Mouse (Mus musculus): ENCODE measurements around the gene Ccndbp1.
"Not testable (repeated sequence)": the region's sequence is repeated elsewhere in the genome, so short reads cannot be mapped to it uniquely, and the experiment has no call there.

The Ccndbp1 gene

GRCm38 (mm10) chr2:121007925-121008663, at the start of gene Ccndbp1:
Ccndbp1 (plus strand) TSS chr2:121008403.
- DNase-seq = peak; percentile 95

DNA sequence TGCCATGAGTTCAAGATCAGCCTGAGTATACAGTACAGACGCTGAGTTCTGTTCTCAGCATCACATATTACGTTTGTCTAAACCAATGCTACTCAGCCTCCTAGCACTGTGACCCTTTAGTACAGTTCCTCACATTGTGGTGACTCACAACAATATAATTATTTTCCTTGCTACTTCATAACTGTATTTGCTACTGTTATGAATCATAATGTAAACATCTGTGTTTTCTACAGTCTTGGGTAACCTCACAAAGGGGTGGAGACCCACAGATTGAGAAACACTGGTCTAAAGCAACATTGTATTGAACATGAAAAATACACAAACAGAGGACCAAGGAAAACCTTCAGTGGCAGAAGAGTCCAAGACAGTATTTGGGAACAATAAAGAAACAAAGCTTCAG, 48.8 kb upstream of the Ccndbp1 start:
- DNase-seq = no peak

GRCm38 (mm10) chr2:120959827-120960226, 48.4 kb upstream of the Ccndbp1 start:
- DNase-seq = no peak

DNA sequence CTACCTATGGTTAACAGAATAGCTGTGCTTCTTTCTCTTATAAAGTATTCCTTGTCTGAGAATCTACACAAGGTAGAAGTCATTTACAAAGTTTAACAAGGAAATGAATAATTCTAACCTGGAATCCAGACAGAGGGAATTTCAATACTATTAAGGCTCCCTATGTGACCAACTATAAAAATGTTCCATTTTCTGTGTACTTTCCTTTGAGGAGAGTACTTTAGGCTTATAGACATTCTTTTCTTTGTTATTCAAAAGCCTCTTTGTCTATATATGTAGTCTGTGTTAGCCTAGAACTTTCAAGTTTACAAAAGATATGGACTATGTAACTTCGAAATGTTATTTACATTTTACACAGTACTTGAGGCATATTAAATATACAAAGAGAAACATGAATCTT, 47.9 kb upstream of the Ccndbp1 start:
- DNase-seq = no peak

- no peak for DNase-seq
These were observed 45.1 kb upstream of the Ccndbp1 start for GRCm38 (mm10) chr2:120963110-120963509.

GRCm38 (mm10) chr2:120965486-120965885, 42.7 kb upstream of the Ccndbp1 start:
- no peak for DNase-seq

DNA sequence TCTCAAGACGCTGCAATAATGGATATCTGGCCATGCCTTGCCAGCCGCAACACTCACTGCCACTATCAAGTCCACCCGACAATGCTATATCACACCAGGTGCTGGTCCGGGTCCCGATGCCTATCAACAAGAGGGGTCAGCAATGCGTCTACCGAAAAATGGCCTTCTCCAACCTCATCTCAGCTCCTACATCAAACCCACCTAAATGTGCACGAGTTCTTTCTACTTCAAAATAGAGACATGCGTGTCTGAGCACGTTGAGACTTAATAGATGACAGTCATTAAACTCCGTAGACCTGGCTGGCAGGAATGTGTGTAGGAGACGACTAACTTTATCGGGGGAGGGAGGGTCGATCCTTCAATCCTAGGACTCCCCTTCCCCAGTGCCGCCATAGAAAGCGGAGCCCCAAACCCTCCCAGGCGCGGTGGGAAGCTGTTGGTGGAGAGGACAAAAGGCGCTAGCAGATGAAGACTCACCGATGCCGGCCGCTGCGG, 38.1 kb upstream of the Ccndbp1 start:
- no peak for DNase-seq

DNA sequence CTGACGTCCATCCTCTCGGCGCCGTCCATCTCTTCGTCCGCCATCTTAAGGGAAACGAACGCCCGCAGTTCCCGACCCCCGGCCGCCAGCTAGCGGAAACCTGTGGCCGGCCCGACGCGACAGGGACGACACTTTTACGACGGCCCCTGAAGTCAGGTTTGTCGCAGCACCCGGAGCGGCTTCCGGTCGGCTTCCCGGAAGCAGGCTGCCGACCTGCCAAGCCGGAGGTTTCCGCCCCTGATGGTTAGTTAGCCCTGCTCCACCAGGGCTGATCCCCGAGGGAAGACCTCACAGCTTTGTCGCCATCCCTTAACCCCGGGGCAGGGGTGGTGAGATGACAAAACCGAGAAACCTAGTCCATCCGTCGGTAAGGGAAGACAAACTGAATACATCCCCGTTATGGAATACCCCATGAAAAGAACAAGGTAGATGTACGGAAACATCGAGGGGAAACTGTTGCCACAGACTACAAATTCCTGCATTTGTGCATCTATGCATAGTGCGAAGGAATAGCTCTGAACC, 37.6 kb upstream of the Ccndbp1 start, which contains the start of gene Ubr1:
Gene Ubr1, minus strand, starts transcription at position 157 of the 522 bp plus-strand sequence.
- peak; percentile 86 for DNase-seq

- no peak for DNase-seq
These were observed 36.4 kb upstream of the Ccndbp1 start for GRCm38 (mm10) chr2:120971766-120972165.

DNA sequence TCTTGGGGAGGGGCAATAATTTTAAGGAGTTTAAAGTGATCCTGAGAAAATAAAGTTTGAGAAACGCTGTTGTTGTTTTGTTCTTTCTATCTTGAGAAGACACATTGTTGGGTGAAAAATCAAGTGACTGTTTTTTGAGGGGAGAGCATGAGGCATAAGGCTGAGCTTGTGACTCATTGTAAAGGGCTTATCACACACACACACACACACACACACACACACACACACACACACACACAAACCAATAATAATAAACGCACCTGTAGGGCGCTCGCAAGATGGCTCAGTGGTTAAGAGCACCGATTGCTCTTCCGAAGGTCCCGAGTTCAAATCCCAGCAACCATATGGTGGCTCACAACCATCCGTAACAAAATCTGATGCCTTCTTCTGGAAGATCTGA, 35.9 kb upstream of the Ccndbp1 start:
- DNase-seq = not testable (repeated sequence)

DNA sequence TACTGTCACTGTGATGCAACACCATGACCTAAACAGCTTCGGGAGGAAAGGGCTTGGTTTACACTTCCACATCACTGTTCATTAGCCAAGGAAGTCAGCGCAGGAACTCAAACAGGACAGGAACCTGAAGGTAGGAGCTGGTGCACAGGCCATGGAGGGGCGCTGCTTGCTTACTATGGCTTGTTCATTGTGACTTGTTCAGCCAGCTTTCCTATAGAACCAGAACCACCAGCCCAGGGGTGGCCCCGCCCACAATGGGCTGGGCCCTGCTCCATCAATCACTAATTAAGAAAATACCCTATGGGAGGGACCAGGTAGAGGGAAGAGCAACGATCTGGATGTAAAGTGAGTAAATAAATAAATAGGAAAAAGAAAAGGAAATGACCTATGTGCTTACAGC, 35.2 kb upstream of the Ccndbp1 start:
- DNase-seq = peak; percentile 17

DNA sequence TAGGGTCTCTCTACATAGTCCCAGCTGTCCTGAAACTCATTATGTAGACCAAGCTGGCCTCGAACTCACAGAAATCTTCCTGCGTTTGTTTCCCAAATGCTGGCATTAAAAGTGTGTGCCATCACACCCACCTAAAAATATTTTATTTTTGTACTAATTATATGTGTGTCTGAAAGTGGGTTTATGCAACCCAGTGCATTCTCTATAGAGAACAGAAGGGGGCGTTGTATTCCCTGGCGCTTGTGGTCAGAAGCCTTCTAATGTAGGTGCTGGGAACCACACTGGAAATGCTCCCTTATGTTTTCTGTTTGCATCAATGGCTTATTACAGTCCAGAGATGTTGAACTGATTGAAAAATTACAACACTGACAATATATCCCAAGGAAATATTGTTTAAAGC, 31.9 kb upstream of the Ccndbp1 start:
- DNase-seq = peak; percentile 20

GRCm38 (mm10) chr2:120976990-120977925, 30.9 kb upstream of the Ccndbp1 start, which contains the start of gene Tmem62:
Tmem62 (plus strand) TSS chr2:120977017.
- peak; percentile 69 for DNase-seq

DNA sequence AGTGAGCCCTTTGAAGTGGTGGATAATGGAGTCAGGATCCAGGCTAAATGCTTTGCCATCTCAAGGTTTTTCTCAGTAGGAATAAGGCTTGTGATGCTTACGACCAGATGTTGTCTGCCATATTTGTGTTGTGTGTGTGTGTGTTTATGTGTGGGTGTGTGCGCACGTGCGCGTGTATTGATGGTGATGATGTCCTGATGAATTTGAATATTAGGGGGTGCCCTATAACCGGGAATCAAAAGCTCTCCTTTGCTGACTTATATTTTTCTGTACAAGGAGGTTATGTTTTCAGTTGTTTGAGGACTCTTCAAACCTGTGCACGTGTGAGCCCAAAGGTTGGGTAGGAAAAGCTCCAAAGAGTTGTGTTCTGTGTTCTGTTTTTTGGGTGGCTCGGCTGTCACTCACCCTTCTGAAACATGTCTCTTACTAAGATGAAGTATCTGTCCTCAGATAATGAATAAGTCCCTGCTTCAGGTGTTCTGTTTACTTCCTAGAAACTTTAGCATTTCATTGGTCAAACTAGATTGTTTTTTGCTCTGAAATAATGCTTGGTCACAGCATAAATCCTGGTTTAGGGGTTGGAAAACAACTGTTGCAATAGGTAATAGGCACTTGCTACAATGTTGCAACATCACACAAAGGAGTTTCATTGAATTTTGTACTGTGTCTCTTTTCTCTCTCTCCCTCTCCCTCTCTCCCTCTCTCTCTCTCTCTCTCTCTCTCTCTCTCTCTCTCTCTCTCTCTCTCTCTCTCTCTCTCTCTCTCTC, 30.1 kb upstream of the Ccndbp1 start:
- no peak for DNase-seq

GRCm38 (mm10) chr2:120978693-120979037, 29.5 kb upstream of the Ccndbp1 start:
- DNase-seq = no peak

DNA sequence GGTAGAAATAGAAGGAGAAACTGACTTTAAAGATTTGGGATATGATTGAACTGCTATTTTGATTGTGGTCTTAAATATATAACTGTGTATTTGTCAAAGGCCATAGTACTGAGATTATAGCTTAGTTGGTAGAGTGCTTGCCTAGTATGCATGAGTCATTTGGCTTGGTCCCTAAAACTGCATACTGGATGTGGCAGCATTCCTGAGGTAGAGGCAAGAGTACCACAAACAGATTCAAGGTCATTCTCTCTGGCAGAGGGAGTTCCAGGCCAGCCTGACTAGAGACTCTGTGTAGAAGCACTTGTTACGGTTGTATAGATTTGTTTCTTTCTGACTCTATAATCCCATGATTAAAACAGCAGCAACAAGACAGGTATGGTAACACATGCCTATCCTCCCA, 28.4 kb upstream of the Ccndbp1 start:
- DNase-seq = no peak

DNA sequence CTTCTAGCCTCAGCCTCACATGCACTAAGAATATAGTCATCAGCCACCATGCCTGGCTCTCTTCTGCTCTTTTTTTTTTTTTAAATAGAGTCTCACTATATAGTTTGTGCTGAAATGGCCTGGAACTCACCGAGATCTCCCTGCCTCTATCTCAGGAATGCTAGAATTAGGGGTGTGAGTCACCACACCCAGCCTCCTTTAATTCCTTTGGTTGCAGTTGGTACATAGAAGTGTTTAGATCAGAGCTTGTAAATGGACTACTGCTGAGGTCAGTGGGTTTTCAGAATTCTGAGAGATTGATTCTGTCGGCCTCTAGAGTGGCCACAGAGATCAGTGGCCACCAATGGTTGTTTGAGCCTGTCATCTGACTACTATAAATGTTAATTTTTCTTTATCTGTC, 27.3 kb upstream of the Ccndbp1 start:
- no peak for DNase-seq

DNA sequence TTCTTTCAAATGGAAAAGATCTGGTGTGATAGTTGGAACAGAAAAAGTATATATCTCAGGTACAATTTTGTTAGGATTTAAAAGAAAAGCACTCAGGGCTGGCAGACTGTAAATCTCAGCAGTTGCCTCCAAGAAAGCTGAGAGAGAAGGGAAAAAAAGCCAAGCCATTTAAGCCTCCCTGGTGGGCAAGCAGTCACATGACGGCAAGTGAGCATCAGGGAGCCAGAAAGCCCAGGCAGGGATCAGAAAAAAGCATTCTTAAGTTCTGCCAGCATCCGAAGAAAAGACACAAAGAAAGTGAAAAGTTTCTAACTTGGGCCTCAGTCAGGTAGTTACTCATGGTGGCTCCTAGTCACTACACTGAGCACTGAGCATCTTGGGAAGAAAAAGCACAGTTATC, 24.6 kb upstream of the Ccndbp1 start:
- DNase-seq = no peak

- DNase-seq = no peak
These were observed 23.0 kb upstream of the Ccndbp1 start for GRCm38 (mm10) chr2:120985241-120985640.

DNA sequence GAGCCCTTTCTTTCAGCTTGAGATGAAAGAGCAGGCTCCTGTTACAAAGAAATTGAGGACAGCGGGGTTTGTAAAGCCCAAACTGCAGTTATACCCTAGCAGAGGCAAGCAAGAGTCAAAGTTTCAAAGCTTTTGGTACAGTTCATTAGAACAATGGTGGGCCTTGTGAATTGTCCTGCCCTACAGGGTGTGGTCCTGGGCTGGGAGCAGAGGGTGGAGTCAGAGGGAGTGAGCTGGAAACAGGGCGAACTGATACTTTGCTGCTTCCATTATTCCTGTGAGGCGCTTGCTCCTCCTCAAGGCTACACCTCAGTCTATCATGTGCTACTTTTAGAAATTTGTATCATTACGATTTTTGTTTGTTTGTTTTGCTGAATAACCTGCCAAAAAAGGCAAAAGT, 17.0 kb upstream of the Ccndbp1 start:
- no peak for DNase-seq

- DNase-seq = not testable (repeated sequence)
These were observed 11.6 kb upstream of the Ccndbp1 start for GRCm38 (mm10) chr2:120996607-120997006.

DNA sequence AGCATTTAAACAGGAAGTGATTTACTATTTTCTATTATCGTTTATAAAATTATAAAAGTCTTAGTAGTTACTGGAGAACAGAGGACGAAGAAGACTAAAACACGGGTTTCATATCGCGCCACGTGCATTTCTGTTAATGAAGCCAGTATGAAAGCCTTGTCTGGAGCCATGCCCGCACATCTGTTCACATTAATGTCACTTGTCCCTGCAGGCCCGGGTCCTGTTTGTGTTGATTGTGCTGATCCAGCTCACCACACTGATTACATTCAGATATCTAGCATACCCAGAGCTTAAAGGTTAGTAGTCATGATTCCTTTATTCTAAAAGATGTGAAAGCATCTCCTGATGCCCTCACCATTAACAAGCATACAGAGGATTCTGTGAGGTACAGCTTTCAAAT, 9.3 kb upstream of the Ccndbp1 start:
- no peak for DNase-seq

DNA sequence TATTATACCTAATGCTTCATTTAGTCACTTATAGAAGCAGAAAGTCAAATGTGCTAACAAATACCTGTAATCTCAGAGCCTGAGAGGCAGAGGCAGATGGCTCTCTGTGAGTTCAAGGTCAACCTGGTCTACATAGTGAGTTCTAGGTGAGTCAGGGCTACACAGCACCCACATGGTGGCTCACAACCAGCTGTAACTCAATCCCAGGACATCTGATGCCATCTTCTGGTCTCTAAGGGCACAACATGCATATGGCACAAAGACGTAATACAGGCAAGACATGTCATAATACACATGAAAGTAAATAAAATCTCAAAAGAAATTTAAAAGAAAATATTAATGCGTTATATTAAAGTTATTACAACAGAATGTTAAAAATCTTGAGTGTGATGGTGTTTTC, 4.6 kb upstream of the Ccndbp1 start:
- DNase-seq = no peak

Measured in kidney, adult 9 months (tissue).